Mouse (Mus musculus) lung, adult 2 months (tissue): ENCODE measurements at regions not wholly inside any gene's neighbourhood (a gene's known extent, or its start where the extent isn't known, plus 50 kb on each side); places are given as distances from the start of the nearest gene placed in this dataset.

Source experiments
- CTCF ChIP-seq: fragments of 200-500 bp; IDR thresholded peaks from 2 replicates; pipeline ENCODE4 v1.5.1; 2011; ENCODE audit warnings: mild to moderate bottlenecking, low read length, control low read depth; ENCODE audit not compliant: insufficient read depth
- POLR2A ChIP-seq: fragments of 200-500 bp; IDR thresholded peaks from 2 replicates; pipeline ENCODE4 v1.6.1; 2011; ENCODE audit warnings: low read depth, mild to moderate bottlenecking, control low read depth, low read length, borderline replicate concordance; ENCODE audit errors: extremely low read depth

GRCm38 (mm10) chr11:63376991-63377390, 248.2 kb downstream of the Pmp22 start:
- TF ChIP-seq CTCF = no peak
- TF ChIP-seq POLR2A = no peak
